Mouse (Mus musculus): ENCODE measurements around the gene Dab1. TPM values are rescaled to one million over a fixed set of nuclear protein-coding genes. Genes with fewer than 3 reads are reported as not detected.
A peak's percentile ranks its signal among the peaks of the same experiment; 100 is the strongest.

Gene Dab1
- polyA plus RNA-seq, 2 experiments, result 0.19 to 0.34 TPM

DNA sequence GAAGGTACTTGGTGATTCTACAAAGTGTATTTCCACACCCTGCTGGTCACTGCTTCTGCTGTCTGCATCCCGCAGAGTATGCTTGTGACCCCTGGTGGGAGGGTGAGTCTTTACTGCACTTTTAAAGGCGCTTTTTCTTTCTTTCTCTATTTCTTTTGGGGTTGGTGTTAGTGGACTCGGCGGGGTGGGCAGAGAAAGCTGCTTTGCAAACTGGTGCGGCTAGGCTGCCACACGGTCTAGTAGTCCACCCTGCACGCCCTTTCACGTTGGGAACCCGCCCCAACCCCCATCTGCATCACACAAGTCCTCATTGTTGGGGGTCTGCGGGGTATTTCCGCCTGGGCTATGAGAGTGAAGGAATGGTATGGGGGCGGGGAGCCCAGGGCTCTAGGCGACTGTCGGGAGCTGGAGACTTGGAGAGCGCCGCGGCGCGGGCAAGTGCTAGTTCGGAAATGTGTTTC is 749.4 kb downstream of the Dab1 start:
- Histone ChIP-seq H3K36me3 (replicated peaks; ENCODE audit: control insufficient read depth, insufficient read depth, low read depth) (no peaks in the 10 kb centered on the region), H3K4me1 (replicated peaks; ENCODE audit: control insufficient read depth in 2 of 2, insufficient read depth in 2 of 2, low read length in 1 of 2) (no peaks in the 10 kb centered on the region), H3K9me3 (ENCODE audit: control insufficient read depth, low read length) (no peaks in the 10 kb centered on the region), H3K27ac (no peak overlapping the region), H3K27me3 (ENCODE audit: control insufficient read depth, insufficient read depth, low read length) (peaks cover 44% of the 10 kb centered on the region), H3K4me2 (ENCODE audit: low read depth) (peak overlapping the region; percentile 55), H3K4me3 (ENCODE audit: insufficient read depth in 1 of 2, low read depth in 2 of 2, low read length in 2 of 2) (no peak overlapping the region), H3K9ac (replicated peaks) (no peak overlapping the region)
- ATAC-seq (ENCODE audit: insufficient read depth) (no peak), DNase-seq (ENCODE audit: low read depth in 3 of 3, low spot score in 3 of 3) (no peak)
- WGBS (ENCODE audit: insufficient replicate concordance), result 2% methylated on average over 20 of the region's 20 CpGs
- TF ChIP-seq CTCF (IDR thresholded peaks at IDR 0.05; ENCODE audit: low read depth), result no peak
- TF ChIP-seq EP300 (IDR thresholded peaks at IDR 0.05; ENCODE audit: low read depth), result no peak

DNA sequence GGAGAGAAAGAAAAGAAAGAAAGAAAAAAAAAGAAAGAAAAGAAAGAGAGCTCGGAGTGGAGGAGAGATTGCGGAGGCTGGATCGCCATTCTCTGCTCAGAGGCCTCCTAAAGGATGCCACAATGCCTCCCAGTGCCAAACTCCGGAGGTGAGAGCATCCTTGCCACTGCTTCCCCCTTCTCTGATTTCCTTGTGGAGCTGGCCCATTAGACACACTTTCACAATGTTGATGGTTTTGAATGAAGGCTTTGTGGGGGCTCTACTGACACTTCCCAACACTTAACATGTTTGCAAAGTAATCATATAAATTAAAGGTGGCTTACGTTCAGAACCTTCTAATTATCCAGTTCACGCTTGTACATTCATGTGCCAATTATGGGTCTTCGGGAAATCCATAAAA is 749.9 kb downstream of the Dab1 start:
- no peak for ATAC-seq (ENCODE audit: insufficient read depth)
- Histone ChIP-seq H3K4me3 (ENCODE audit: insufficient read depth in 1 of 2, low read depth in 2 of 2, low read length in 2 of 2) (no peak overlapping the region), H3K4me2 (ENCODE audit: low read depth) (no peak overlapping the region), H3K27me3 (ENCODE audit: control insufficient read depth, insufficient read depth, low read length) (peaks cover 44% of the 10 kb centered on the region), H3K9ac (replicated peaks) (no peak overlapping the region), H3K36me3 (replicated peaks; ENCODE audit: control insufficient read depth, insufficient read depth, low read depth) (no peaks in the 10 kb centered on the region), H3K4me1 (replicated peaks; ENCODE audit: control insufficient read depth in 2 of 2, insufficient read depth in 2 of 2, low read length in 1 of 2) (no peaks in the 10 kb centered on the region), H3K27ac (no peak overlapping the region), H3K9me3 (ENCODE audit: control insufficient read depth, low read length) (no peaks in the 10 kb centered on the region)
- 11% methylated on average over 7 of the region's 7 CpGs for WGBS (ENCODE audit: insufficient replicate concordance)
- no peak for DNase-seq (ENCODE audit: low read depth in 3 of 3, low spot score in 3 of 3)
- TF ChIP-seq CTCF (IDR thresholded peaks at IDR 0.05; ENCODE audit: low read depth), result no peak
- no peak for TF ChIP-seq EP300 (IDR thresholded peaks at IDR 0.05; ENCODE audit: low read depth)

DNA sequence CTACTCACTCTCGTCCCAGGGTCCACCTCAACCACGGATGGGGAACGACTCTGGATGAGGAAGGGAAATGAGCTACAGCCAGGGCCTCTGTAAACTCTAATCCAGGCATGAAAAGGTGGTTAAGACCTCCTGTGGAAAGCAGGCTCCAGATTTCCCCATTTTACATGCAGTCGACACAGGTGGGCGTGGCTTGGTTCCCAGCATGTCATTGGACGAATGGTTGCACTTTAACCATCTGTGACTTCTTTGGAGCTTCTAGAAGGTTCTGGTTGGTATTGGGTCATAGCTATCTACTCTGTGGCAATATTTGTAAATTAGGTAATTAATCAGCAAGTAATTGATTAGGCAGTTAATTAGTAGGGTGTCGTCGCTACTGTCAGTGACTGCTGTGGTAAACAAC is 752.0 kb downstream of the Dab1 start:
- no peak overlapping the region for H3K4me3 ChIP-seq (ENCODE audit: insufficient read depth in 1 of 2, low read depth in 2 of 2, low read length in 2 of 2)
- ATAC-seq (ENCODE audit: insufficient read depth) (no peak), DNase-seq (ENCODE audit: low read depth in 3 of 3, low spot score in 3 of 3) (no peak)
- no peaks in the 10 kb centered on the region for H3K9me3 ChIP-seq (ENCODE audit: control insufficient read depth, low read length)
- no peak overlapping the region for H3K4me2 ChIP-seq (ENCODE audit: low read depth)
- TF ChIP-seq EP300 (IDR thresholded peaks at IDR 0.05; ENCODE audit: low read depth), result no peak
- TF ChIP-seq CTCF (IDR thresholded peaks at IDR 0.05; ENCODE audit: low read depth), result no peak
- H3K27me3 ChIP-seq (ENCODE audit: control insufficient read depth, insufficient read depth, low read length), result peaks cover 36% of the 10 kb centered on the region
- 58% methylated on average over 8 of the region's 8 CpGs for WGBS (ENCODE audit: insufficient replicate concordance)
- H3K9ac ChIP-seq (replicated peaks), result no peak overlapping the region
- no peaks in the 10 kb centered on the region for H3K36me3 ChIP-seq (replicated peaks; ENCODE audit: control insufficient read depth, insufficient read depth, low read depth)
- H3K27ac ChIP-seq, result no peak overlapping the region
- no peaks in the 10 kb centered on the region for H3K4me1 ChIP-seq (replicated peaks; ENCODE audit: control insufficient read depth in 2 of 2, insufficient read depth in 2 of 2, low read length in 1 of 2)

DNA sequence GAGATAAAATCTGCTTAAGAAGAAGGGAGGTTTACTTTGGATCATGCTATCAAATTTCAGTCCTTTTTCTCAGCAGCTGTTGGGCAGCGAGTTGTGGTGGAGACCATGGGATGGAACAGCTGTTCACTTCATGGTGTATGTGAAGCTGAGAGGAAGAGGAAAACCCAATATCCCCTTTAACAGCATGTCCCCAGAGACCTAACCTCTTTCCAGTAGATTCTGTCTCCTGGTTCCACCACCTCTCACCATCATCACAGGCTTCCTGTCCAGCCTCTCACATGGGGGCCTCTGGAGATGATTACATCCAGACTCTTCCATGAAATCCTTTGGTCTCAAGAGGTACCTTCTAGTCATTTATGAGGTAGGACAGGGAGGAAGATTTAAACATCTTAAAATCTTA is 755.0 kb downstream of the Dab1 start:
- peaks cover 6% of the 10 kb centered on the region for H3K27me3 ChIP-seq (ENCODE audit: control insufficient read depth, insufficient read depth, low read length)
- no peak for ATAC-seq (ENCODE audit: insufficient read depth)
- 60% methylated on average over 1 of the region's 1 CpGs for WGBS (ENCODE audit: insufficient replicate concordance)
- no peak overlapping the region for H3K4me3 ChIP-seq (ENCODE audit: insufficient read depth in 1 of 2, low read depth in 2 of 2, low read length in 2 of 2)
- TF ChIP-seq EP300 (IDR thresholded peaks at IDR 0.05; ENCODE audit: low read depth), result no peak
- no peak for TF ChIP-seq CTCF (IDR thresholded peaks at IDR 0.05; ENCODE audit: low read depth)
- H3K27ac ChIP-seq, result no peak overlapping the region
- no peak overlapping the region for H3K4me2 ChIP-seq (ENCODE audit: low read depth)
- no peaks in the 10 kb centered on the region for H3K4me1 ChIP-seq (replicated peaks; ENCODE audit: control insufficient read depth in 2 of 2, insufficient read depth in 2 of 2, low read length in 1 of 2)
- DNase-seq (ENCODE audit: low read depth in 3 of 3, low spot score in 3 of 3), result no peak
- H3K36me3 ChIP-seq (replicated peaks; ENCODE audit: control insufficient read depth, insufficient read depth, low read depth), result no peaks in the 10 kb centered on the region
- no peaks in the 10 kb centered on the region for H3K9me3 ChIP-seq (ENCODE audit: control insufficient read depth, low read length)
- no peak overlapping the region for H3K9ac ChIP-seq (replicated peaks)

DNA sequence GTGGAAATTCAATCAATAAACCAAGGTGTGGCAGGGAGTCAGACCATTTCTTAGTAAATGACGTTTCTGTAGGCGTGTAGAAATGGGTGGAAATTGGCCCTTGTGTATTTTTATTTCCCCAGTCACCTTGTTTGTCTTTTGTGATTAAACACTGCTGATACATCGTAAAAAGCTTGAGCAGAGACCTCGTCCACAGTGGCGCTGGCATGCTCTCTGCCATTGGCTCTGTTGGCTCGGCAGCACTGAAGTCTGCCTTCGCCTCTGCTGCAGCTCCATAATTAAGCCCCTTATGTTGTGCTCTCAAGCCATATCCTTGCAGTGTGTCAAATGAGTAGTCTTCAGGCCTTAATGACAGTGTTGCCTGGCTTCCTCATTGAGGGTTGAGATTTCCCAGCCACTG is 765.5 kb downstream of the Dab1 start:
- no peak for ATAC-seq (ENCODE audit: insufficient read depth)
- Histone ChIP-seq H3K27ac (no peak overlapping the region), H3K4me3 (ENCODE audit: insufficient read depth in 1 of 2, low read depth in 2 of 2, low read length in 2 of 2) (no peak overlapping the region), H3K27me3 (ENCODE audit: control insufficient read depth, insufficient read depth, low read length) (no peaks in the 10 kb centered on the region), H3K9ac (replicated peaks) (no peak overlapping the region), H3K36me3 (replicated peaks; ENCODE audit: control insufficient read depth, insufficient read depth, low read depth) (no peaks in the 10 kb centered on the region), H3K4me1 (replicated peaks; ENCODE audit: control insufficient read depth in 2 of 2, insufficient read depth in 2 of 2, low read length in 1 of 2) (no peaks in the 10 kb centered on the region), H3K4me2 (ENCODE audit: low read depth) (no peak overlapping the region), H3K9me3 (ENCODE audit: control insufficient read depth, low read length) (no peaks in the 10 kb centered on the region)
- no peak for DNase-seq (ENCODE audit: low read depth in 3 of 3, low spot score in 3 of 3)
- 61% methylated on average over 7 of the region's 7 CpGs for WGBS (ENCODE audit: insufficient replicate concordance)
- TF ChIP-seq EP300 (IDR thresholded peaks at IDR 0.05; ENCODE audit: low read depth), result no peak
- TF ChIP-seq CTCF (IDR thresholded peaks at IDR 0.05; ENCODE audit: low read depth), result no peak
